Mouse (Mus musculus) neural tube, embryonic 14.5 days (tissue): ENCODE measurements around the gene Immt. TPM values are rescaled to one million over a fixed set of nuclear protein-coding genes. Genes with fewer than 3 reads are reported as not detected.

ENCODE experiments used
- ATAC-seq: fragments of 200-750 bp; cut with Nextera tagmentation; 2 replicates; pipeline ENCODE4 v1.8.0; 2017; ENCODE audit warnings: low read depth, mild to moderate bottlenecking, moderate TSS enrichment, moderate library complexity
- H3K27ac ChIP-seq: fragments of 300-500 bp; sonication (generic); 2 replicates; pipeline ENCODE4 v1.5.1; 2014; ENCODE audit warnings: low read depth, mild to moderate bottlenecking, control low read depth, low read length, moderate library complexity, mixed read lengths
- H3K27me3 ChIP-seq: fragments of 300-500 bp; sonication (generic); 2 replicates; pipeline ENCODE4 v1.6.1; 2014; ENCODE audit warnings: low read length; ENCODE audit not compliant: control insufficient read depth, insufficient read depth
- H3K36me3 ChIP-seq: fragments of 300-500 bp; sonication (generic); 2 replicates; pipeline ENCODE4 v1.6.1; 2014; ENCODE audit warnings: low read length, mixed read lengths; ENCODE audit not compliant: control insufficient read depth, insufficient read depth
- H3K4me1 ChIP-seq: fragments of 300-500 bp; sonication (generic); 2 replicates; pipeline ENCODE4 v1.6.1; 2014; ENCODE audit warnings: low read length; ENCODE audit not compliant: control insufficient read depth, insufficient read depth
- H3K4me2 ChIP-seq: fragments of 300-500 bp; sonication (generic); 2 replicates; pipeline ENCODE4 v1.6.1; 2014; ENCODE audit warnings: mild to moderate bottlenecking, low read depth, low read length, control low read depth
- H3K4me3 ChIP-seq: fragments of 300-500 bp; sonication (generic); 2 replicates; pipeline ENCODE4 v1.5.1; 2014; ENCODE audit warnings: low read depth, low read length, control low read depth, mixed read lengths
- H3K9ac ChIP-seq: fragments of 300-500 bp; sonication (generic); replicated peaks from 2 replicates; pipeline ENCODE4 v1.6.1; 2014; ENCODE audit warnings: low read depth, mild to moderate bottlenecking, control low read depth, low read length, mixed read lengths
- H3K9me3 ChIP-seq: fragments of 300-500 bp; sonication (generic); 2 replicates; pipeline ENCODE4 v1.6.1; 2016; ENCODE audit warnings: low read length; ENCODE audit not compliant: control insufficient read depth
- WGBS: fragments of 180-500 bp; shearing (Covaris S2); extraction: QIAGEN DNeasy Blood & Tissue Kit; methylation state at CpG from one replicate; pipeline ENCODE4 v1.1.7; 2014; 5-methylcytosine and 5-hydroxymethylcytosine counted together
- polyA plus RNA-seq: library from polyadenylated mRNA; unstranded; fragments of >200 nt; fragmentation: Nextera tagmentation; extraction: Ambion mirVana; gene quantifications from 2 replicates; pipeline ENCODE4 v1.2.1, GENCODE M21; 2014

Immt gene
- polyA plus RNA-seq, 1 experiment from 2014 or later: 179 TPM

DNA sequence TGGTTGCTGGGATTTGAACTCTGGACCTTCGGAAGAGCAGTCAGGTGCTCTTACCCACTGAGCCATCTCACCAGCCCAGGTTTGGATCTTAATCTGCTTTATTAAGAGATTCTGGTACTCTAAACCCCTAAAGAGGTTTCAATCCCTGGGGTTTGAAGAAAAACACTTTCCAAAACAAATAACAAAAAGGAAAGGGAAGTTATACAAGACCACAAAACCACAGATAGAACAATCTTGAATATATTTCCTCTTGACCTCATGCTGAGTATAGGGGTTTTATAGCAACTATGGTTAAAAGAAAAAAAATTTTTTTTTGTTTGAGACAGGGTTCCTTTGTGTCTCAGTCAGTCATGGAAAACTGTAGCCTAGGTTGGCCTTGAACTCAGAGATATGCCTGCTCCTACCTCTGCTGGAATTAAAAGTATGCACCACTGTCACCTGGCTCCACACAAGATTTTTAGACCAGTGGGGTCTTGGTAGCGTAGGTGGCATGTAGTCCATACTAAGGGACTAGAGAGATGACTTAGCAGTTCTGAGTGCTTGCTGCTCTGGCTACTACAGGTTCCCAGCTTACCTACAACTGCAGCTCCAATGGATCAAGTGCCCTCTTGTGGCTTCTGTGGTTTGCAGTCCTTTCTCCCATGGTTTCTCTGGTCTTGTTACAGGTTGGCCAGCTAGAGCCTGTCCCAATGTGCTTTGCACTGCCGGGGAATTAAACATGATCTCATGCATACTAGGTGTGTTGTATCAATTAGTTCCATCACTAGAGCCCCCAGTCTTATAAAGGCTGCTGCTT is 47.0 kb downstream of the Immt start:
- H3K4me1 ChIP-seq: no peaks in the 10 kb centered on the region
- no peak overlapping the region for H3K4me2 ChIP-seq
- no peak overlapping the region for H3K9ac ChIP-seq
- no peak overlapping the region for H3K27ac ChIP-seq
- no peak for ATAC-seq
- H3K27me3 ChIP-seq: no peaks in the 10 kb centered on the region
- H3K9me3 ChIP-seq: no peaks in the 10 kb centered on the region
- WGBS: 94% methylated on average over 3 of the region's 3 CpGs
- no peak overlapping the region for H3K4me3 ChIP-seq
- peaks cover 65% of the 10 kb centered on the region for H3K36me3 ChIP-seq

DNA sequence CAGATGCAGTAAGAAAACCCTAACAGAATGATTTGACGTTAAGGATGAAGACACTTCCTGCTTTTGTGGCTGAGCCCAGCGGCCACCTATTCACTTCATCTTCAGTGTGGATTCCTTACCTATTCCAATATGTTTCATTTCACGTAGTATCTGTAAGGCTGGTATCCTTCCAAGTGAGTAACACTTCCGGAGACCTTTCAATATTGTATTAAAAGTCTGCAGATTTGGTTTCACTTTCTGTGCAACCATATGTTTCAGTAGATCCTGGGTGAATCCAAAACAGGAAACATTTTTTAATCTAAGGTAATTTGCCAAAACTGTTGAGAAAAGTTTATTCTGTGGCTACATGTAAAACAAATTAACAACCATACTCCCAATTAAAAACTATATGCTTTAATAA is 62.1 kb downstream of the Immt start:
- Histone ChIP-seq H3K4me1 (no peaks in the 10 kb centered on the region), H3K36me3 (peaks cover 80% of the 10 kb centered on the region), H3K4me3 (no peak overlapping the region), H3K27ac (no peak overlapping the region), H3K9ac (no peak overlapping the region), H3K9me3 (no peaks in the 10 kb centered on the region), H3K27me3 (no peaks in the 10 kb centered on the region), H3K4me2 (no peak overlapping the region)
- WGBS: 97% methylated on average over 4 of the region's 4 CpGs
- no peak for ATAC-seq

DNA sequence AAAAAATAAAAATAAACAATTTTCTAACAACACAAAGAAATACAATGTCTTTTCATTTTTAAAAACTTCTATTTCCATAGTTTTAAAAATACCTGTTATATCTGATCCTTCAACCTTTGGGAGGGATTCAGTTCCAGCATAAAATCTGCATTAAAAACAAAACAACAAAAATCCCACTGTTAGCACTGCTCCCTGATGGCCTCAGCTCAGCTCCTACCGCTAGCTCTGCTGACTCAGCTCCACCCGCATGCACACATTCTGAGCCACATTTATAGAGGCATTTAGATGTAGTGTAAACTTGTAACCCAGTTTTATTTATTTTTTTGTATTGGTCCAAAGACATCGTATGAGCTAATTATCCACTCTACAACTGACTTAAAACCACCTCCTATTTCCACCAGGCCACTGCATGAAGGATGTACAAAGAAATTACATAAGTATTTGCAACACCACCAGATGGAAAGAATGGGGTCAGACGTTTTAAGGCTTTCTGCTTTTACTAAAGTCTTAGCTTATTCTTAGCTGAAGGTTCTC is 76.6 kb downstream of the Immt start:
- Histone ChIP-seq H3K4me2 (peak overlapping the region; percentile 60), H3K27me3 (no peaks in the 10 kb centered on the region), H3K4me3 (peak overlapping the region; percentile 71), H3K9me3 (no peaks in the 10 kb centered on the region), H3K4me1 (peaks cover 3% of the 10 kb centered on the region; the same call in 1 of the 2 replicates), H3K36me3 (peaks cover 29% of the 10 kb centered on the region), H3K27ac (no peak overlapping the region), H3K9ac (peak overlapping the region; percentile 50)
- 3% methylated on average over 4 of the region's 4 CpGs for WGBS
- ATAC-seq: no peak

DNA sequence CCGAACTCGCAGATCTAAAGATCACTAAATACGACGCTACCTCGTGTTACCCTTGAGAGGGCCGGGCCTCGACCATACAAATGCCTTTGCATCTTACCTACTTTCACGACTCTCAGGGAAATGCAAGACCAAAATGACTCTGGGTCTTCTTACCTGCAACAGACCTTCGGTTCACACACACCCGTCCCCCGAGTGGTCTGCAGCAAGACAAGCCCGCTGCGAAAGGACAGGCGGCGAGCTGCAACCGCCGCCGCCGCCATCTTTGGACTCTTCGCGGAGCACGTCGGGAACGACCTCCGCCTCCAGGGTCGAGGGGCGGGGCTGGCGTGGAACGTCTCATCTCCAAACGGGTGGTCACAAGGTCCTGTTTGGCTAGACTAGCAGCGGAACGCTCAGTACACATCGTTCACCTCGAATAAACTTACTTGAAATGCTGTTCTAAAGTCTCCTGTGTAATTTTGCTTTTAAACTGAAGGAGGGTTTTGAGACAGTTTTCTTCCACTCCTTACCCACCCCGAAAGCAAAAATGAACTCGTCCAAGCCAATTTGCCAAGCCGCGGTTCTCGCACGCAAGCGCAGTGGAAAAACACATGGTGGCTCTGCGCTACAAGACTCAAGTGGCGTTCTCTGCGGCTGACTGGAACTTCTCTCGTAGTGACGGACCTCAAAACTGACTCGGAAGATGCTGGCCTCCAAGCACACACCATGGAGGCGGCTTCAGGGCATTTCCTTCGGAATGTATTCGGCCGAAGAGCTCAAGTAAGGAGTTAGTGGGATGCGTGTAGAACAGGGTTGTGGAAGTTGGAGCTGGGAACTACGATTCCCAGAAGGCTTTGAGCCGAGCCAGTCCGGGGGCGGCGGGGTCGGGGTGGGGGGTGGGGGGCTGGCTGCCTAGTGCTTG is 77.6 kb downstream of the Immt start, which contains the start of the genes Ptcd3 and Polr1a:
Ptcd3 (minus strand) TSS at position 270 of the 901 bp plus-strand sequence.
Polr1a (plus strand) TSS at position 573 of the 901 bp plus-strand sequence.
- Histone ChIP-seq H3K36me3 (peaks cover 24% of the 10 kb centered on the region), H3K27ac (peak within 1 kb of the TSS; percentile 66; the same call in 1 of the 2 replicates), H3K9ac (peak within 1 kb of the TSS; percentile 50), H3K4me1 (peaks cover 3% of the 10 kb centered on the region; the same call in 1 of the 2 replicates), H3K9me3 (no peaks in the 10 kb centered on the region), H3K4me2 (peak within 1 kb of the TSS; percentile 60), H3K4me3 (peak within 1 kb of the TSS; percentile 71), H3K27me3 (no peaks in the 10 kb centered on the region)
- ATAC-seq: peak; percentile 94
- WGBS: under 1% methylated on average over 58 of the region's 58 CpGs

DNA sequence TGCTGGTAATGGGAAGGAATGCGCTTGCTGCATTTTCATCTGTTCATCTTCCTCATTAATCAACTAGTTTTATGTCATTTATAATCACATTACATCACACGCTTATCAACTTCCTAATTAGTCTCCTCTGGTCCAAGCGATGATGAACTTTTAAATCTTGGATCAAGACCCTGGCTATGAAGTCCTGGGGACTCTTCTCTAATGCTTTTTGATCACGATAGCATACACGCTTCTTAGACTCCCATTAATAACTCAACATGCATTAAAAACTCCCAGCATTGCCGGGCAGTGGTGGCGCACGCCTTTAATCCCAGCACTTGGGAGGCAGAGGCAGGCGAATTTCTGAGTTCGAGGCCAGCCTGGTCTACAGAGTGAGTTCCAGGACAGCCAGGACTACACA is 78.3 kb downstream of the Immt start:
- H3K9ac ChIP-seq: no peak overlapping the region; the same call in 1 of the 2 replicates
- peaks cover 3% of the 10 kb centered on the region; the same call in 1 of the 2 replicates for H3K4me1 ChIP-seq
- H3K27ac ChIP-seq: no peak overlapping the region
- H3K27me3 ChIP-seq: no peaks in the 10 kb centered on the region
- H3K4me3 ChIP-seq: peak overlapping the region; percentile 71
- WGBS: 25% methylated on average over 10 of the region's 10 CpGs
- H3K9me3 ChIP-seq: no peaks in the 10 kb centered on the region
- ATAC-seq: peak; percentile 38
- H3K36me3 ChIP-seq: peaks cover 17% of the 10 kb centered on the region
- H3K4me2 ChIP-seq: peak overlapping the region; percentile 58

DNA sequence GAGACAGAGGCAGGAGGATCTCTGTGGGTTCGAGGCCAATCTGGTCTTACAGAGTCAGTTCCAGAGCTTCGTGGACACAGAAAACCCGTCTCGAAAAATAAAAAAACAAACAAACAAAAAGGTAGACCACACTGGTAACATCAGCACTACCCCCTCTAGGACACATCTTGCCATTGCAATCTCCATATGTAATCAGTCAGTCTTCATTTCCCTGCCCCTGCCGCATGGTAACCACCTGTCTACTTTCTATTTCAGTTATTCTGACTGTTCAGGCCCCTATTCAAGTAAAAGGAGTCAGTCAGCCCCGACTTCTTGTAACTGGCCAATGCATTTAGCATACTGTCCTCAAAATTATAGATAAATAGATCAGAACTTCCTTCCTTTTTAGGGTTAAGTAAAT is 78.7 kb downstream of the Immt start:
- Histone ChIP-seq H3K4me2 (peak overlapping the region; percentile 58), H3K36me3 (peaks cover 13% of the 10 kb centered on the region), H3K4me1 (peaks cover 3% of the 10 kb centered on the region; the same call in 1 of the 2 replicates), H3K4me3 (peak overlapping the region; percentile 71; the same call in 1 of the 2 replicates), H3K9me3 (no peaks in the 10 kb centered on the region), H3K27me3 (no peaks in the 10 kb centered on the region), H3K27ac (no peak overlapping the region), H3K9ac (no peak overlapping the region)
- 82% methylated on average over 6 of the region's 6 CpGs for whole genome bisulfite sequencing
- no peak for ATAC-seq

DNA sequence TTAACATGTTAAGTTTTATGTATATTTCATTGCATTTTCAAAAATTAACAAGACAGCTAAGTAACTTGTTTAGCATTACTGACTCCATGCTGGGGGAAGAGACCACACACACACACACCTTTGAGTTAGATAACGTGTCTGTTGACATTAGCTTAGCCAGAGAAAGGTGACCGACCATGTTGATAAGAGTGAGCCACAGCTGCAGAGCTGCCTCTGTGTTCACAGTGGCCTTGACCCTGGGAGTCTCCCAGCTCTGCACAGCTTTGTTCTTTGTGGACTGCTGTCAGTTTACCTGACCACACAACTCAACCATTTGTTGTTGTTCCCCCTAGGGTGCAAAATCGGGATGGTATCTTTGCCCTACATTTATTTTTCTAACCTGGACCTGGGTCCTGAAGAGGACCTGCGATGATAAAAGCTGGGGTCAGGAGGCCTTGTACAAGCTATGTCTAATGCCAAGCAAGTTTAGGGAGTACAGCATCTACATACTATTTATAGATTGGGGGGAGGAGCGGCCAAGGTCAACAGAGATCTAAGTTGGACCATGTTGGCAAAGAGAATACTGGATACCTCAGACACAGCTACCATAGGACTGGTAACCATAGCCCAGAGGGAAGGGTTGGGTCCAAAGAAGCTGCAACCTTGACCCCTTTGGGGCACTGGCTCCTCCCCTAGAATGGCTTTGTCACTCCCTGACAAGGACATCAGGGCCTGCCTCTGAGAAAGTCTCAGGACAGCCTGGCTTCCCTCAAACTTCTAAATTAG is 80.7 kb downstream of the Immt start:
- whole genome bisulfite sequencing: 91% methylated on average over 5 of the region's 5 CpGs
- H3K9ac ChIP-seq: no peak overlapping the region

DNA sequence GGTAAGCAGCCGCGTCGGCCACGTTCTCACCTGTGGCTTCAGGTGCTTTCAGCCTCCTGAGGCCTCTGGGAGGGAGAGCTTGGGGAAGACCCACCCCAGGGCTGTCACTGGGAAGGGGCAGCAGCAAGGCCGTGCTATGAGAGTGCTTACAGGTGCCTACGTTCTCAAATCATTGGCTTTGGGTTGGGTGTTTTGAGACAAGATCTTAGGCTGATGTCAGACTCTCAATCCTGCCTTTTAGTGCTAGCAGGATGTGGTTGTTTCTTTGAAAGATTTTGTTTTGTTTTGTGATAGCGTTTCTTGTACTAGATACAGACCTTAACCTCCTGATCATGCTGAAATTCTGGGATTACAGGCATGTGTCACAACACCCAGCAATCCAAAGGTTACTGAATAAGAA is 89.6 kb downstream of the Immt start:
- Histone ChIP-seq H3K27me3 (no peaks in the 10 kb centered on the region), H3K4me1 (no peaks in the 10 kb centered on the region), H3K9me3 (no peaks in the 10 kb centered on the region), H3K27ac (no peak overlapping the region), H3K4me2 (no peak overlapping the region), H3K9ac (no peak overlapping the region), H3K4me3 (no peak overlapping the region), H3K36me3 (peaks cover 54% of the 10 kb centered on the region)
- no peak for ATAC-seq
- WGBS: 97% methylated on average over 7 of the region's 7 CpGs

More for the DNA sequence above, 80.7 kb downstream of the Immt start:
- peaks cover 15% of the 10 kb centered on the region; the same call in 1 of the 2 replicates for H3K36me3 ChIP-seq
- no peak overlapping the region for H3K4me3 ChIP-seq
- ATAC-seq: no peak
- no peak overlapping the region for H3K27ac ChIP-seq
- H3K4me1 ChIP-seq: peaks cover 3% of the 10 kb centered on the region; the same call in 1 of the 2 replicates
- H3K4me2 ChIP-seq: no peak overlapping the region
- no peaks in the 10 kb centered on the region for H3K9me3 ChIP-seq
- H3K27me3 ChIP-seq: no peaks in the 10 kb centered on the region
